Mouse (Mus musculus): ENCODE data around the gene Mcm9.
A peak's percentile ranks its signal among the peaks of the same experiment; 100 is the strongest.
"Not testable (repeated sequence)": the region's sequence is repeated elsewhere in the genome, so short reads cannot be mapped to it uniquely, and the experiment has no call there.

Mcm9 gene

DNA sequence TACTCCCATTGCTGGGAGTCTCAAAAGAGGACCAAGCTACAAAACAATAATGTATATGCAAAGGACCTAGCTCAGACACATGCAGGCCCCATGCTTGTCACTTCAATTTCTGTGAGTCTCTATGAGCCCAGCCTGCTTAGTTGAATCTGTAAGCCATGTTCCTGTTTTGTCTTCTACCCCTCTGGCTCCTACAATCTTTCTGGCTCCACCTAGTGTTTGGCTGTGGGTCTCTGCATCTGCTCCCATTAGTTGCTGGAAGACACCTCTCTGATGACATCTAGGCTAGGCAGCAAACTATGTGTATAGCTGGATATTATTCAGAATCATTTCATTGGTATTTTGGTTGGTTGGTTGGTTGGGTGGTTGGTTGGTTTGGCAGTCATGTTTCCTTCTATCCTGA is 130.7 kb downstream of the Mcm9 start:
- DNase-seq (ENCODE audit: low read depth), result peak; percentile 41

DNA sequence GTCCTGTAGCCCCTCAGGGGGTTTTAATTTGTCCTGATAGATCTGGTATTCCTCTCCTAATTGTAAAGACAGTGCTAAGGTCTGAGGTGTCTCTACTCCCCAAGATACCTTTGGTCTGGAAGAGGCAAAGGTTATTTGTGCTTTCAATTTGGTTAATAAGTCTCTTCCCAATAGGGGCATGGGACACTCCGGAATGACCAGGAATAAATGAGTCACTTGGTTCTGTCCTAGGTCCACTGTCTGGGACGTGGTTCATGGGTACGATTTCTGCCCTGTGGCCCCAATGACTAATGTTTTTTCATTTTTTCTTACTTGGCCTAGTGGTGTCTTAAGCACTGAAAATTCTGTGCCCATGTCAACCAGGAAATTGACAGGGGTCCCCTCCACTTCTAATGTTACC is 134.9 kb downstream of the Mcm9 start:
- DNase-seq (ENCODE audit: low read depth), result not testable (repeated sequence)

- DNase-seq (ENCODE audit: low read depth), result no peak
Measured at GRCm38 (mm10) chr10:53493954-53494353, 136.3 kb downstream of the Mcm9 start.

Data from NIH3T3 (cell line).